Mouse (Mus musculus) MN1 (cell line): ENCODE results near the gene Zfp174.

Source experiments
- DNase-seq: peaks from one replicate; pipeline ENCODE4 v3.0.0-alpha.2; 2016; ENCODE audit warnings: low spot score

Zfp174 gene

GRCm38 (mm10) chr16:3884201-3885064 lies 37.4 kb downstream of the Zfp174 start, which contains the start of the genes Zfp597 and Gm20695:
Gene Zfp597, minus strand, starts transcription at chr16:3884561.
Gene Gm20695, plus strand, starts transcription at chr16:3884648.
- DNase-seq: peak; percentile 95

GRCm38 (mm10) chr16:3885065-3885670 lies 38.1 kb downstream of the Zfp174 start:
- DNase-seq: peak; percentile 19

- no peak for DNase-seq
Measured at GRCm38 (mm10) chr16:3891621-3892295, 44.7 kb downstream of the Zfp174 start.

GRCm38 (mm10) chr16:3893739-3894138 lies 46.7 kb downstream of the Zfp174 start:
- peak; percentile 79 for DNase-seq

GRCm38 (mm10) chr16:3895173-3895792 lies 48.2 kb downstream of the Zfp174 start:
- no peak for DNase-seq

GRCm38 (mm10) chr16:3896046-3896445 lies 49.0 kb downstream of the Zfp174 start:
- no peak for DNase-seq

- no peak for DNase-seq
Measured at GRCm38 (mm10) chr16:3896553-3896952, 49.5 kb downstream of the Zfp174 start.

- no peak for DNase-seq
Measured at GRCm38 (mm10) chr16:3907471-3907870, 60.4 kb downstream of the Zfp174 start.
